Mouse (Mus musculus): ENCODE measurements at regions not wholly inside any gene's neighbourhood (a gene's known extent, or its start where the extent isn't known, plus 50 kb on each side); places are given as distances from the start of the nearest gene placed in this dataset.

DNA sequence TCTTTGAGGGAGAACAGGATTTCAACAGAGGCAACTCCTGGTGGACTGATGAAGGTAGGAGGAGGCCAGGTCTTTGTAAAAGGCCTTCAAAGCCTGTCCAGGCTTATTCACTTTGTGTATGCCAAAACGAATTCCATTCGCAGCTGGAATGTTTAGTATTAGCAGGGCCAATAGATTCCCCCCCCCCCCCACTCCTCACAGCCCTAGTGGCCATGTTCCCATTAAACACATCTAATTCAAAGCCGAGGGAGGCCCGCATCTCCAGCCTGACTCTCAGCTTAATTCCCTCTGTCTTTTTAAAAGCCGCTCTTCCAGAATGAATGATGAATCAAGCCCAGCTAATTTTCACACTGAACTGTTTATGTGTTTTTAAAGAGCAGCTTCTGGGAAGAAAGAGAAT is 205.5 kb downstream of the Etnk1 start:
- DNase-seq (ENCODE audit: low spot score), result no peak

DNA sequence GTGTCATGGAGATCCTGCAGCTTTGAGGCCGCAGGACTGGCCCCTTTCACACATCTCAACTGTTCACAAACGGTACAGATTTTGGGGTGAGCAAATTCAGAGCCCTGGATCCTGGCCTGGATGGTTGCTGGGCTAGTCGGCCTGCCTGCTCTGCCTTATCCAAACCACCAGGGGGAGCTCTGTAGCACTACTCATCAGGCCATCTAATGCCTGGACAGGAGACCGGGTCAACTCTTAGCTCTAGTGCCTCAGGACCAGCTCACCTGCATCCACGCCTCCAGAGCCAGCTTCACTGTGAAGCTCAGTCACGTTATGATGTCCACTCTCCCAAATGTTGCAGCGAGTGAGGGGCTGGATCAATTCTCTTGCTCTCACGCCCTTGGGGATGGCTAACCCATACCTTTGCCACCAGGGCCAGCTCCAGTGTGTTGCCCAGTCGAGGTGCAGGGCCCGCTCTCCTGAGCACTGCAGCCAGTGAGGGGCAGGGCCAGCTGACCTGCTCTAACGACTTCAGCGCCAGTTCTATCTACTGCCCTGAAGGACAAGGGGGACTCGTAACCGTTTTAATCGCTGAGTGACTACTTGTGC is 206.8 kb downstream of the Etnk1 start:
- peak; percentile 30 for DNase-seq (ENCODE audit: low spot score)

DNA sequence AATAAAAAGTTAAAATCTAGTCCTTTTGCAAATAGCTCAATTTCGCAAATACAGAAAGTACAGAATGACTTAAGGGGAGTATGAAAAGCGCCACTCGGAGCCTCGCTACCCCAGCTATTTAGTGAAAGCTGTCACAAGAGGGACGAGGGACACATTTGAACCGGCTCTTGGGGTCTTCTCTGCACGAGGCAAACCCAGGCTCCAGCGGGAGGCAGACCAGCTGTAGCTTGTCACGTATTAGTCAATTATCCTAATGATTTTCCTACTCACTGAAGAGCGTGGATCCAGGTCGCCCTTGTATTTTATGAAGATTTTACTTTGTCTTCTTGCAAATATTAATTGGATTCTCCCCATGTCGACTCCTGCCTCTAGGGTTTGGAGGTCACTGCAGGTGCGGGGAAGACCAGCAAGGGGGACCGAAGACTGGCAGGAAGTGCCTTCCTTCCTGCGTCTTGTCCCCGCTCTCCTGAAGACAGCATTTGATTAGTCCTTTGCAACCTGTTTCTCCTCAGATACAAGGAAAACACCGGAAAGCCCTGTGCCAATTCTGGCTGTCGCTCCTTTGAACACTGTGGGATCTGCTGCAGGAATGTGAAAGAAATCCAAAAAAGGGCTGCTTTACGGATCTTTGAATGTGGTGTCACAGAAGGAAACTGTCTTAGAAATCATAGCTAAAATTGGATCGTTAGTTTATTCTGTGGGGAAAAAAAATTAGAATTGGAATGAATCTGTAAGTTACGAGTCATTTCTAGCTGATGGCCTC is 209.1 kb downstream of the Etnk1 start:
- no peak for DNase-seq (ENCODE audit: low spot score)

DNA sequence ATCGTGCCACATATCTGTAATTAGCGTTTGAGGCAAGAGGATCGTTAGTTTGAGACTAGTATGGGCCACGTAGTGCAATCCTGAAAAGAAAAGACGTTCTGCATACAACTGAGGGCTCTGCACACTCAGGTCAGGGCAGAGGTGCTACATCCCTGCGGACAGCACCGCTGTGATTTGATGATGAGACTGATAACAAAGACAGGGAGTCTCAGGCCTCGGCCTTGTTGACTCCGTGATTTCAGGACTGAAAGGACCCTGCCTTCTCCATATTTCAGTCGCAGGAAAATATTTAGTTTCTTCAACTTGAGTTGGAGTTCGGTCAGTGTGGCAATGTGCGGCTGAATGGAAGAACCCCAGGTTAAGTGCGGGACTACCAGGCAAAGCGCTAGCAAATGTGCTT is 210.1 kb downstream of the Etnk1 start:
- DNase-seq (ENCODE audit: low spot score), result no peak

DNA sequence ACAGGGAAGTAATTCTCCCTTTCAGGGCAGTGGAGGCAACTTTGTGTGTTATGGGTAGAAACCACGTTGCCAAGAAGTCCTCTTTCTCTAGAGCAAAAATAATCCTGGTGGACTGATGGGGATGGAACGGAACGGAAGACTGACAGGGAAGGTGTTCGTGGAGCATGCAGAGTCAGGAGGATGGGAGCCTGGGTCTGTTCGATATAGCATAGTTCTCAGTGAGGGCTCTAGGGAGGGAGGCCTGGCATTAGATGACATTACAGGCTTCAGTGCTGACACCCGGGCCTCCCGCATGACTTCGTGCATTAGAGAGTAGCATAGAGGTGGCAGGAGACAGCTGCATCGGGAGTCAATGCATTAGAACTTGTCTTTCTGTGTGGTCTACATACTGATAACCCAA is 211.1 kb downstream of the Etnk1 start:
- DNase-seq (ENCODE audit: low spot score), result no peak

DNA sequence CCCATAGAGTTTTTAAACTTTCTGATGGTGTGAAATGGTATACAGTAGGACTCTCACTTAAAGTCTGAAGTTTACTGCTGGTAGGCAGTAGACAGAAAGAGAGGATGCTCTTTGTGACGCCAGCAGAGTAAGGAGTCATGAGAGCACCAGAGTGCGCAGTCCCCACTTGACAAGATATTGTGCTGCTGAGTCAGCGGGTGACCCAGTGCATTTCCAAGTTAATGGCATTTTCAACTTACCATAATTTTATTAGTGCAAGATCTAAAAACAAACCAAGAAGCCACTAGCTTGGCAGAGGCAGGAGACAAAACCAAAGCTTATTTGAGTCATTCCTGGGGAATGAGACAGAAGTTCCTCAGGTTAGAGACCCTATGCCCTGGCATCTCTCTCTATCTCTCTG is 213.5 kb downstream of the Etnk1 start:
- DNase-seq (ENCODE audit: low spot score), result no peak

DNA sequence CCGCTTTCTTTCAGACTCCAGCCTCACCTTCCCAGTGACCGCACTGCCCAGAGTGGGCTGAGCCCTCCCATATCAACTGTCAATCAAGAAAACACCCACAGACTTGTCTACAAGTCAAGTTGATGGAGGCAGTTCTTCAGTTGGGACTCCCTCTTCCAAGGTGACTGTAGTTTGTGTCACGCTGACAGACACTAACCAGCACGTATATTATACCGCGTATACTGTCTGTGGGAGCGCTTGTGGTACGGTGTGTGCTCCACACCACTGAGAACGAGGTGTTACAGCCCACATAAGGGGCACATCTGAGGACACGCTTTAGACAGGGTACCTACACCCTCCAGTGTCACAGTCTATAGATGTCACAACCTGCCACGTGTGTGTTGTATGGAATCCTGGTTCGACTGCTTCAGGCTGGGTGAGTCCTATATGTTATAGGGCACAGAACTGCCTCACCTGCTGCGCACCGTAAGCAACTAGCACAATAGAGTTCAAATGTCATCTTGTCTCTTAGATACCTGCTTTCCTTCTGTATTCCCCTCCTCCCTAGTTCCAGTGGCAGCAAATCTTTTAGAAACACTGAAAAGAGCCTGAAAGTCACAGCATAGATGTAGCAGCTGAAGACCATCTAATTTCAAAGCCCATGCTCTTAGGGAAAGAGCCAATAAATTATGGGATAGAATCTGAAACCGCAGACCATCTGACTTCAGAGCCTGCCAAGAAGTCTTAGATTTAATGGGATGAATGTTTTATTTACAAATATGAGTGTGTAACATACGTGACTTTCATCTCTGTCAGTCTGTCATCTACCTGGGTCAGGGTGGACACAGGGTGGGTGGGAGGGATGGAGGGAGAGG is 219.8 kb downstream of the Etnk1 start:
- DNase-seq (ENCODE audit: low spot score), result no peak

DNA sequence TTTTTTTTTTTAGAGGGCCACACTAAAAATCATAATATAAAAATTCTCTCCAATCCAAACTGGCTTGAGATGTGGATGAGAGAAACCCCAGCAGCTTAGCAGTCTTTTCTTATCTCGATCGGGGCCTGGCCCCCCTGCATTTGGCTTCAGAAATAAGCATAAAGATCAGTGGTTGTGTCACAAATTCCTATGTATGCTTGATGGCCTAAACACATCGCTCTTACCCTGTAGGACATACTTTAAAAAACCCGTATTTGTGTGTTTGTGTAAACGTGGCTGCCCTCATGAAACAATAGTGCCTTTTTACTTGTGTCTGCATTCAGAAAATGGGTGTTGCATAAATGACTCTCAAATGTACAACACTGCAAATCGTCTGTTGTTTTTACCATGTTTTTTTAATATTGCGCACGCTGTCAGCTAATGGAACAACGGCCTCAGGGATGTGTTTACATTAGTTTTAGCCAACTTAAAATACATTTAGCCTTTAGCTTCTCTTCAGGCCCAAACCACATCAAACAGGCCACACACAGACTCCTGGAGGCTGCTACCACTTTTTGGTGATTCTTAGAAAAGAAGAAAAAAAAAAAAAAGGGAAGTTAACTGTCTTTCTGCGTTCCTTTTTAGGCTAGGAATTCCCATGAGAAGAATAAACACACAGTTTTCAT is 226.7 kb downstream of the Etnk1 start:
- no peak for DNase-seq (ENCODE audit: low spot score)

- DNase-seq (ENCODE audit: low spot score), result no peak
Observed at GRCm38 (mm10) chr6:143394377-143394776, 227.4 kb downstream of the Etnk1 start.

GRCm38 (mm10) chr6:143401436-143401835 is 234.4 kb downstream of the Etnk1 start:
- DNase-seq (ENCODE audit: low spot score), result no peak

GRCm38 (mm10) chr6:143401921-143402320 is 234.9 kb downstream of the Etnk1 start:
- no peak for DNase-seq (ENCODE audit: low spot score)

DNA sequence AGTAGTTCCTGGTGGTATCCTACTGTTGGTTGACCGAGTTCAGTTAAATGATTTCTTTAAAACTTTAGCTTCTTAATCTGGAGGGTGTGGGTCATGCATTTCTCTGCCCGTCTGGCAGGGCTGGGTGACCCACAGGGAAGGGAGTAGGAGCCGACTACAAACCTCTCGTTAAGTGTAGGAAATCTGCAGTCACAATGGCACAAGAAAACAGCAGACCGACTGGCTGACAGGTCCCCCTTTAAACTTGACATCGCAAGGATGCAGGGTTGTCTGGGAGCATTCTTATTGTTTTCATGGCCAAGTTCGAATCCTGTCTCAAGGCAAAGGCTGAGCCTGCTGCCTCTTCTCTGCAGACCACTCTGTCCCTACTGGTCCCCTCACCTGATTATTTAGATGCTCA is 235.7 kb downstream of the Etnk1 start:
- no peak for DNase-seq (ENCODE audit: low spot score)

DNA sequence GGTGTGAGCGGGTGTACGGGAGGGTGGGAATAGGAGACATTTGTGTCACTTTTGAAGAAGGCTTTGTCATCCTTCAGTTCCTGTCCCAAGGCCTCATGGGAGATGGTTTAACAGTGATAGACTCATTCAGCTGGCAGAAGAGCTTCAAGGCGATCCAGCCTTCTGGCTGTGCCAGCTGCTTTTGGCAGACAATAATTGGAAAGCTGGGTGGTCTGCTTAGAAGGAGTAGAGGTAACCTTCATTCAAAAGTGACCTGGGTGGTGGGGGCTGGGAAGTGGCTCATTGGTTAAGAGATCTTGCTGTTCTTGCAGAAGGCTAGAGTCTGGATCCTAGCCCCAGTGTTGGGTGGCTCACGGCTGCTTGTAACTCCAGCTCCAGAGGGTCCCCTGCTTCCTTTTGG is 237.5 kb downstream of the Etnk1 start:
- no peak for DNase-seq (ENCODE audit: low spot score)

- no peak for DNase-seq (ENCODE audit: low spot score)
Observed at GRCm38 (mm10) chr6:143412056-143412455, 245.0 kb downstream of the Etnk1 start.

DNA sequence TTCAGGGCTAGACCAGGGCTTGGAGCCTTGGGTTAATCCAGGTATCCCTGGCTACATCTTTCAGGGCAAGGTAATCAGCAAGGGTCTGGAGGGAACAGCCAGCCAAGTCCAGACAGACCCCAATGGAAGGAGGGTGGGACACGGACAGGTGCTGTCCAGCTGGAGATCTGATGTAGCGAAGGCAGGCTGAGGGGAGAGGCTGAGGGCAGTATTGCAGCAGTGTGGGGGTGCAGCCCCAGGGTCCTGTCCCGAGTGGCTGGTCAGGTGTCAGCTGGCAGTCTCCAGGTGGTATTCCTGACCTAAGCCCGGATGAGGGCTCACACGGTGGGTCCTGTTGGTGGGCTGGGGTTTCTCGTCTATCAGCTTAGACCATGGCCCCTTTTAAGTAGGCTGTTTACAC is 245.7 kb downstream of the Etnk1 start:
- no peak for DNase-seq (ENCODE audit: low spot score)

DNA sequence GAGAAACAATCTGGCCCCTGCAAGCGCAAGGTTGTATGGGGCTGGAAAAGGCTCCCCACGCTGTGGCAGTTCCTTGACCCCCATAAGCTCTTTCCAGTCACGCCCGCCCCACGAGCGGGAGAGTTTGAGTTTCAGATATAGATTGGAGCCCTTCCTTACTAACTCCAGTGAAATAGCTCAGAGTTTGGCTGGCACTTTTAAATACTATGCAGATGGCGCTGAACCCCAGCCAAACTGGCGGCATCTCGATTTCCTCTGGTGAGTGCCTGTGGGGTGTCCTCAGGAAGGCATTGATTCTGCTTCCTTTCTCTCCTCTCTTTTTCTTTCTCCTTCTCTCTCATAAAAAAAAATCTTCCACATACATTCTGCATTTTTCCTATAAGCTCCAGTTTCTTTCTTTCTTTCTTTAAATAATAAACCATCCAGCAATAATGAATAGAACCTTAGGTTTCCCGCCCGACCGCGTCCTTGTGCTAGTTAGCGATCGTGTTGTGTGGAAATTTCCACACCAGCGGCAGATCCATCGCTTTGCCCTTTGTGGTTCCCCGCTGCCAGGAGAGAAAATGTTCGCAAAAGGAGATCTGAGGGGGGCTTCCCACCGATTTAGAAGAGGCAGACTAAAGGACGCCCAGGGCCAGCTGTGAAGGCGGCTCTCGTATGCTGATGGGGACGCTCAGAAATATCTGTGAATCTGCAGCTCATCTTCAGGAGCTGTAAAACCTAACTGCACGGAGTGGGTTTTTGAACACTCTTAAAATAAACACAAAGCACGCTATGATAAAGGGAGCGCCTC is 247.8 kb downstream of the Etnk1 start:
- no peak for DNase-seq (ENCODE audit: low spot score)

- DNase-seq (ENCODE audit: low spot score), result no peak
Observed at GRCm38 (mm10) chr6:143415383-143415778, 248.4 kb downstream of the Etnk1 start.

DNA sequence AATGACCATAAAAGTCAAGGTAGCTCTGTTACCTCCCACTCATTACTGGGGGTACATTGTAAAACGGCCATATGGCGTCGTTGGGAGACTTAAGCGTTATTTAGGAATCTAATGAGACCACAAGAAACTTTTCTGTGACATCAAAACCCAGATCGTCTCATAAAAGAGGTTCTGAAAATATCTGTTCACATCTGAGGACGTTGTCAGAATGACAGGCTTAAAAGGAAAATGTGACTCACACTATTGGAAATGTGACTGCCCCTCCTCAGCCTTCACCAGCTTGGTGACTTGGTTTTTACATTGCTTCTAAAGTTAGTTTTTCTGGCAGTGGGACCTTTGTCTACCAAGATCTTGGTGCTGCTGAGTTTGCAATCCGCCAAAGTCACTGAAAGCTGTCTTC is 252.9 kb downstream of the Etnk1 start:
- no peak for DNase-seq (ENCODE audit: low spot score)

DNA sequence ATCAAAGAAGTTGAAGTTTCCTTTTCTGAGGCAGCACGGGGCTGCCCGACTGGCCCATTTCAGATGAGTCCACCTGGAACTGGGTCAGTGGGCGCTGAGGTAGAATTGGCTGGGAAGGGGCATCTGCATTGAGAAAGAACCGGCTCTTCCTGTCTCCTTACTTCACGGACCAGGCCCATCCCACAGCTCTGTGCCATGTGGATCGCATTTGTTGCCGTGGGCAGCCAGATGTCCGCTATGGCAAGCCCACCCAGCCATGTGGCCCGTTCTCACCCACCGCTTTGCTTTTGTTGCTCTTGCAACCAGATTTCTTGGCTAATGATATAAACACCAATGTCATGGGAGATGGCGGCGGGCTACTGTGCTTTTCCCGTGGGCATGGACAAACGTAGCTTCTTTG is 256.0 kb downstream of the Etnk1 start:
- DNase-seq (ENCODE audit: low spot score), result no peak

DNA sequence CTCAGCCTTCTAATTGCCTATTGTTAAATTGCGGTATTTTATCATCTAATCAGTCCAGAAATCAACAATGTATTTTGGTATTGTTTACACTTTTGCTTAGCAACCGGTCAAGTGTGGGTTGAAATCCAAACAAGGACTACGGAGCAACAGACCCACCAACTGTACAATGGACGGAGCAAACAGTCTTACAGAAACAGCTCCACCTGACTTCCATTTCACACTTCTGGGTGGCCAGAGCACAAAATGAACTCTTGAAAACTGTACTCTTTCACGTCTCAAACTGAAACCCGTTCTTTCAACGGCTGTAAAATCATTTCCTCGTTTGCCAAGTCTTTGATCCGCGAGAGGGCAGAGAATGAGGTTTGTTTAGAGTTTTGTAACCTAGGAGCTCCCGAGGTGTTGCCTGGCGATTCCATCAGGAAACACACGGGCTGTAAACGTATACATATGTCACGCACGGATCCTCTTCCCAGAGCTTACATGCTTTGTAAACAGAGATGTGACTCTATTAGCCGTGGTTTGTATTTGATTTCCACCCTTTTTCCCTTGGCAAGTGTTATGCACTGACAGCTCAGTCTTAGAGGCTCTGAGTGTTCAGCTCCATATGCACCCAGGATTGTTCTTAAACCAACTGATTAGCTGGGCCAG is 258.3 kb downstream of the Etnk1 start:
- no peak for DNase-seq (ENCODE audit: low spot score)

GRCm38 (mm10) chr6:143431896-143432450 is 265.0 kb downstream of the Etnk1 start:
- no peak for DNase-seq (ENCODE audit: low spot score)

All from urinary bladder, adult 2 months (tissue).